Mouse (Mus musculus): ENCODE measurements around the gene Arl8b. TPM values are rescaled to one million over a fixed set of nuclear protein-coding genes. Genes with fewer than 3 reads are reported as not detected.

Arl8b gene
- total RNA-seq, 2 experiments from 2014 or later = 222 to 225 TPM

Other genes with a start within 250 kb of the Arl8b start
- gene Bhlhe40, start 122.5 kb upstream of the Arl8b start, total RNA-seq (2021) = 100 to 1,000 TPM; 153 to 167 TPM
- gene Edem1, start 45.5 kb downstream of the Arl8b start, total RNA-seq (2021) = 10 to 100 TPM; 17.2 to 19.9 TPM

Measured in left cerebral cortex, adult 18-20 months (tissue).